ENCODE assay signal across 16 mouse cellular contexts in genomic region chr10:21039046-21039445, GRCm38 (mm10).
DNase-seq lines count a peak whose midpoint lies in the region; TF ChIP-seq lines count a peak whose summit lies in the region.
"Had no signal": no experiment of that assay in that cellular context is flagged by ENCODE, and none has a peak within 500 bp of the region (broad histone marks: within the 10 kb centered on the region; RNA-seq: fewer than 3 reads in every experiment).

No protein-coding gene starts in this region.

- intact Hi-C loops in left cerebral cortex, postnatal 4 days (cut with DNase I) = no loop called here
- intact Hi-C loops in left cerebral cortex, postnatal 14 days (cut with DNase I) = no loop called here

- DNase-seq in cerebellum, postnatal 10 days = peak; percentile 63 to 76
- no peak for DNase-seq in cerebellum, adult 9-11 months
- DNase-seq in left cerebral cortex, postnatal 4 days = peak; percentile 49
- no peak for DNase-seq in left cerebral cortex, postnatal 14 days (ENCODE audit: low spot score in 2 of 2)
- DNase-seq in thymus, postnatal 0 days (ENCODE audit: low spot score) = peak; percentile 53
- no peak for DNase-seq in thymus, adult 18-20 months
- DNase-seq in brain, embryonic 14.5 days (ENCODE audit: low read depth) = peak; percentile 5
- DNase-seq in embryo, embryonic 11 days = no peak
- DNase-seq: adrenal gland, adult 8-10 months; adrenal gland, postnatal 14 days; adrenal gland, postnatal 36 days; B cell, adult 2 months; cerebellum, adult 11 months; cerebellum, adult 9-10 months; cerebellum, postnatal 36 days; forebrain, postnatal 0 days had no signal

- TF ChIP-seq POLR2A in brain, embryonic 14.5 days (IDR thresholded peaks at IDR 0.05; ENCODE audit: borderline replicate concordance, extremely low read depth, insufficient read depth, insufficient read length, poor library complexity, severe bottlenecking) = no peak

- no peak for TF ChIP-seq CTCF in brain, embryonic 14.5 days (IDR thresholded peaks at IDR 0.05; ENCODE audit: borderline replicate concordance, extremely low read depth, insufficient read depth, insufficient read length)

Comparison
In these comparisons a context has a peak if more than half of its experiments do, and no peak if none do; other contexts are left out.
1. DNase-seq: peak in cerebellum, postnatal 10 days (2 of 2), left cerebral cortex, postnatal 4 days (single experiment), thymus, postnatal 0 days (single experiment) and brain, embryonic 14.5 days (single experiment); none in cerebellum, adult 9-11 months (single experiment), left cerebral cortex, postnatal 14 days (0 of 2), thymus, adult 18-20 months (0 of 2) and embryo, embryonic 11 days (single experiment).